Mouse (Mus musculus) kidney, embryonic 16.5 days (tissue): ENCODE results near the gene Spc25. TPM values are rescaled to one million over a fixed set of nuclear protein-coding genes. Genes with fewer than 3 reads are reported as not detected.

ENCODE experiments used
- ATAC-seq: fragments of 200-750 bp; cut with Nextera tagmentation; 2 replicates; pipeline ENCODE4 v1.8.0; 2017; ENCODE audit warnings: moderate TSS enrichment; ENCODE audit not compliant: low FRiP score, low TSS enrichment
- H3K27ac ChIP-seq: fragments of 300-500 bp; sonication (generic); 2 replicates; pipeline ENCODE4 v1.5.1; 2014; ENCODE audit warnings: low read length
- H3K27me3 ChIP-seq: fragments of 300-500 bp; sonication (generic); 2 replicates; pipeline ENCODE4 v1.6.1; 2014; ENCODE audit warnings: low read length, control low read depth, mixed read lengths; ENCODE audit not compliant: insufficient read depth
- H3K36me3 ChIP-seq: fragments of 300-500 bp; sonication (generic); 2 replicates; pipeline ENCODE4 v1.6.1; 2014; ENCODE audit warnings: low read length, control low read depth, mixed read lengths; ENCODE audit not compliant: insufficient read depth
- H3K4me1 ChIP-seq: fragments of 300-500 bp; sonication (generic); 2 replicates; pipeline ENCODE4 v1.6.1; 2014; ENCODE audit warnings: low read length, control low read depth, mixed read lengths; ENCODE audit not compliant: insufficient read depth
- H3K4me2 ChIP-seq: fragments of 300-500 bp; sonication (generic); replicated peaks from 2 replicates; pipeline ENCODE4 v1.6.1; 2014; ENCODE audit warnings: low read depth, low read length
- H3K4me3 ChIP-seq: fragments of 300-500 bp; sonication (generic); 2 replicates; pipeline ENCODE4 v1.5.1; 2014; ENCODE audit warnings: mild to moderate bottlenecking, low read length
- H3K9ac ChIP-seq: fragments of 300-500 bp; sonication (generic); replicated peaks from 2 replicates; pipeline ENCODE4 v1.6.1; 2014; ENCODE audit warnings: low read length
- H3K9me3 ChIP-seq: fragments of 300-500 bp; sonication (generic); 2 replicates; pipeline ENCODE4 v1.6.1; 2016; ENCODE audit warnings: low read length, control low read depth
- WGBS: fragments of 180-500 bp; shearing (Covaris S2); extraction: QIAGEN DNeasy Blood & Tissue Kit; methylation state at CpG from one replicate; pipeline ENCODE4 v1.1.7; 2014; 5-methylcytosine and 5-hydroxymethylcytosine counted together
- polyA plus RNA-seq: library from polyadenylated mRNA; unstranded; fragments of >200 nt; fragmentation: Nextera tagmentation; extraction: Ambion mirVana; gene quantifications from 2 replicates; pipeline ENCODE4 v1.2.1, GENCODE M21; 2015

The Spc25 gene
- polyA plus RNA-seq, 1 experiment from 2014 or later = 241 TPM

DNA sequence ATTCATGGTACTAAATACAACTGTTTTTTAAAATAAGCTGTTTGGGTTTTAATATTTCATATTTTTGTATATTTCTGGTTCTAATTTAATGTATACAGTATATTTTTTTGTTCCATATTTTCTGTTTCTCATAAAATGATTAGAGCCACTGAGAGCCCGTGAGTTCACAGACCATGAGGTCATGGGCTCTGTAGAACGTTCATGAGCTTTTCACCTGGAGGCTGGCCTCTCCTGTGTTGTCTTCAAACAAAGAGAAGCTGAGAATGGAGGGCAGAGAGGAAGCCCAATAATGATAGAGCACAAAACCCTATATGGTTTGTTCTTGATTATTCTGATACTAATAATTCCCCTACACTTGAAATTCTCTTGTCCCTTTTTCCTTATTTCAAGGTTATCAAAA lies 18.7 kb upstream of the Spc25 start:
- Histone ChIP-seq H3K27ac (no peak overlapping the region), H3K4me2 (no peak overlapping the region), H3K4me1 (no peaks in the 10 kb centered on the region), H3K27me3 (no peaks in the 10 kb centered on the region), H3K9me3 (no peaks in the 10 kb centered on the region), H3K9ac (no peak overlapping the region), H3K36me3 (no peaks in the 10 kb centered on the region), H3K4me3 (no peak overlapping the region)
- 70% methylated on average over 2 of the region's 2 CpGs for WGBS
- ATAC-seq = no peak

DNA sequence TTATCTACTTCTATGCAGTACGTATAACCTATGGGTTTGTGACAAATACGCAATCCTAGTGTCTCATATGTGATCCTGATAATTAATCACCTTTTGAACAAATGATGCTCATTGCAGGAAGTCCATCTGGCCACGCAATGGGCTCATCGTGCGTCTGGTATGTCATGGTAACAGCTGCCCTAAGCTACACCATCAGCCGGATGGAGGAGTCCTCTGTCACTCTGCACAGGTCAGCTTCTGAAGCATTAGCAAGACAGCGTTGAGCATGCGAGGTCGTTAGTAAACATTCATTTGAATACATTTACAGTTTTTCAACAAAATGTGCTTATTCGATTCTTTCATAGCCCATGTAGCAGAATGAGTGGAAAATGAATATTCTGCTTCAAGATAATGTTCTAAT lies 16.8 kb upstream of the Spc25 start:
- Histone ChIP-seq H3K4me1 (no peaks in the 10 kb centered on the region), H3K27me3 (no peaks in the 10 kb centered on the region), H3K36me3 (no peaks in the 10 kb centered on the region), H3K4me3 (no peak overlapping the region), H3K9me3 (no peaks in the 10 kb centered on the region), H3K27ac (no peak overlapping the region), H3K4me2 (no peak overlapping the region), H3K9ac (no peak overlapping the region)
- no peak for ATAC-seq
- WGBS = 84% methylated on average over 10 of the region's 10 CpGs

- Histone ChIP-seq H3K4me2 (no peak overlapping the region), H3K9me3 (no peaks in the 10 kb centered on the region), H3K4me1 (no peaks in the 10 kb centered on the region), H3K27me3 (no peaks in the 10 kb centered on the region), H3K4me3 (no peak overlapping the region), H3K36me3 (no peaks in the 10 kb centered on the region), H3K27ac (no peak overlapping the region), H3K9ac (no peak overlapping the region)
- no peak for ATAC-seq
- WGBS = 65% methylated on average over 5 of the region's 5 CpGs
Observed at GRCm38 (mm10) chr2:69221868-69222416, 15.9 kb upstream of the Spc25 start.

DNA sequence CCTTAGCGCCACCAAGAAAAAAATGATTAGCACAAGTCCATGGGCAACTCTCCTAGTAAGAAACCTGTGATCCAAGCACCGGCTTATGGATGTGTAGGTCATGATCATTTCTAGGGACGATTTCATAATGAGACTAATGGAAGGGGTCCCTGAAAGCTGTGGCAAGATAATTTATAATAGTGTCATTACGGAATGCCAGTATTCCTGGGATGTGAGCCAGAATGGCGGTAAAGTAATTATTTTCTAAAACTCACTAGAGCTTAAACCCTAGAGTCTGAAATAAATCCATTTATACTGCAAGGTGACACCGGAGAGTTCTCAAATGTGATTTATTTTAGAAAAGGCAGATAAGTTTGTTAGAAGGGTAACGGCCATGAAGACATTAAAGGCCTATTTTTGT lies 9.2 kb upstream of the Spc25 start:
- H3K27me3 ChIP-seq = no peaks in the 10 kb centered on the region
- H3K4me3 ChIP-seq = no peak overlapping the region
- H3K4me1 ChIP-seq = peaks cover 16% of the 10 kb centered on the region
- no peak overlapping the region for H3K4me2 ChIP-seq
- no peaks in the 10 kb centered on the region for H3K9me3 ChIP-seq
- 25% methylated on average over 7 of the region's 7 CpGs for WGBS
- H3K27ac ChIP-seq = peak overlapping the region; percentile 56; the same call in 1 of the 2 replicates
- peak; percentile 46; the same call in 1 of the 2 replicates for ATAC-seq
- H3K36me3 ChIP-seq = no peaks in the 10 kb centered on the region
- H3K9ac ChIP-seq = no peak overlapping the region

DNA sequence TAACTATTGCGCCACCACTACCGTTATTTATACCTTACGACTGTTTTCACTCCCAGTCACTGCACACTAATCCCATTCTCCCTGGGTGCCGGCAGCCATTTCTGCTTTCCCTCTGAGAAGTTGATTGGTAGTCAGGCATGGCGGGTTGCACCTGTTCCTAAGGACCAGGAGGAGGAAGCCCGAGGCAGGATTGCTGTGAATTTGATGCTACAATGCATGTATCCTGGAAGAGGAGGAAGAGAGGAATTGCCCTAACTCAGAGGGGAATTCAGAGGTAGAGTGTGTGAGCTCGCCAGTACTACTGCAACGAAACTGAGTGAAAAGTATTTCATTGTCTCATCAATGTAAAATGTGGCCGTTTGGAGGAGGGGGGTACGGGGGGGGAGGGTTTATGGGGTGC lies 6.7 kb upstream of the Spc25 start:
- no peak for ATAC-seq
- H3K27me3 ChIP-seq = no peaks in the 10 kb centered on the region
- no peaks in the 10 kb centered on the region for H3K9me3 ChIP-seq
- no peak overlapping the region for H3K27ac ChIP-seq
- H3K9ac ChIP-seq = no peak overlapping the region
- H3K4me2 ChIP-seq = no peak overlapping the region
- H3K4me1 ChIP-seq = peaks cover 16% of the 10 kb centered on the region
- H3K36me3 ChIP-seq = no peaks in the 10 kb centered on the region
- no peak overlapping the region for H3K4me3 ChIP-seq
- 75% methylated on average over 10 of the region's 10 CpGs for WGBS

DNA sequence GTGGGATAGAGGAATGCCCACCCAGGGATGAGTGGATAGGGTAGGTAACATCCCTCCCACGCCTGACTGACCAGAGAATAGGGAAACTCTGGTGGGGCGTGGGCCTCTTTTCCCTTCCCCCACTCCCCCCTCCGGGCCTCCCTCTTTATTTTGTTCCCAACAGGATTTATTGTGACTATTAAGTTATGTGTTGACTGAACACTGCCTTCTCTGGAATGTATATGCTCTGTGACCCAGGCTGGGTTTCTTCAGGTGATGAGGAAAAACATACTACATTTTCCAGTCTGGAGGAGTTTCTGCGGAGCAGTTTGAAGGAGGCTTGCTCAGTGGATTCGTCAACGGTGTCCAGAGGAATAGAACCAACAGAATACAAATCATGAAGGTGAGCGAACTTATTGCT lies 4.8 kb upstream of the Spc25 start, which contains the start of gene G6pc2:
G6pc2 (plus strand) TSS at position 301 of the 400 bp plus-strand sequence.
- peak within 1 kb of the TSS; percentile 50; the same call in 1 of the 2 replicates for H3K27ac ChIP-seq

DNA sequence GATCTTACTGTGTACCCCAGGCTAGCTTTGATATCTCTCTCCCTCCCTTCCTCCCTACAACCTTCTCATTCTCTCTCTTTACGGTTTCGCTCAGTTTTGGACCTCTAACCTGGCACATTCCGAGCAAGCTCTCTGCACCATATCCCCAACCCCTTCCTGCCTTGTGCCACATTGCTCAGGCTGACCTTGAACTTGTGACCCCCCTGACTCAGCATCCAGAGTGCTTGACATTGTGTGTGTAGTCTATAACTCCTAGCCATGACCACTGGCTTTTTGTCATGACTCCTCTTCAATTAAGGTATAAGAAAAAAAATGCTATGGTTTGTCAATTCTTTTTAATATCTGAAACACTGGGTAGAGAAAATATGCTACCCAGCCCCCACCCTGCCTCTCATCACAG lies 3.7 kb upstream of the Spc25 start:
- Histone ChIP-seq H3K9me3 (no peaks in the 10 kb centered on the region), H3K9ac (no peak overlapping the region), H3K4me1 (peaks cover 10% of the 10 kb centered on the region), H3K4me2 (no peak overlapping the region), H3K4me3 (no peak overlapping the region), H3K27me3 (no peaks in the 10 kb centered on the region), H3K36me3 (no peaks in the 10 kb centered on the region), H3K27ac (no peak overlapping the region; the same call in 1 of the 2 replicates)
- WGBS = 80% methylated on average over 3 of the region's 3 CpGs
- ATAC-seq = no peak

More for the DNA sequence above, 4.8 kb upstream of the Spc25 start, which contains the start of gene G6pc2:
- 31% methylated on average over 7 of the region's 7 CpGs for WGBS
- Histone ChIP-seq H3K36me3 (no peaks in the 10 kb centered on the region), H3K9ac (no peak within 1 kb of the TSS), H3K4me2 (no peak within 1 kb of the TSS), H3K9me3 (no peaks in the 10 kb centered on the region), H3K27me3 (no peaks in the 10 kb centered on the region), H3K4me1 (peaks cover 14% of the 10 kb centered on the region), H3K4me3 (no peak within 1 kb of the TSS)
- no peak for ATAC-seq

GRCm38 (mm10) chr2:69206523-69206922 lies 529 bp upstream of the Spc25 start:
- peaks cover 17% of the 10 kb centered on the region for H3K4me1 ChIP-seq
- H3K9me3 ChIP-seq = no peaks in the 10 kb centered on the region
- H3K4me3 ChIP-seq = peak overlapping the region; percentile 11; the same call in 1 of the 2 replicates
- no peak overlapping the region for H3K27ac ChIP-seq
- ATAC-seq = no peak
- H3K27me3 ChIP-seq = no peaks in the 10 kb centered on the region
- WGBS = 20% methylated on average over 7 of the region's 7 CpGs
- H3K36me3 ChIP-seq = peaks cover 10% of the 10 kb centered on the region
- no peak overlapping the region; the same call in 1 of the 2 replicates for H3K9ac ChIP-seq
- peak overlapping the region; percentile 39 for H3K4me2 ChIP-seq

GRCm38 (mm10) chr2:69205185-69205584 lies 809 bp downstream of the Spc25 start:
- Histone ChIP-seq H3K9ac (peak overlapping the region; percentile 89), H3K4me3 (peak overlapping the region; percentile 93), H3K27ac (peak overlapping the region; percentile 93), H3K36me3 (peaks cover 18% of the 10 kb centered on the region), H3K4me1 (peaks cover 14% of the 10 kb centered on the region), H3K4me2 (peak overlapping the region; percentile 59), H3K9me3 (no peaks in the 10 kb centered on the region), H3K27me3 (no peaks in the 10 kb centered on the region)
- WGBS = 14% methylated on average over 6 of the region's 6 CpGs
- ATAC-seq = no peak

- Histone ChIP-seq H3K9me3 (0 out of 2 replicates have a peak, but pooled peaks cover 5% of the 10 kb centered on the region), H3K4me3 (no peak overlapping the region), H3K27me3 (no peaks in the 10 kb centered on the region), H3K36me3 (peaks cover 44% of the 10 kb centered on the region), H3K4me2 (no peak overlapping the region), H3K9ac (no peak overlapping the region), H3K27ac (no peak overlapping the region), H3K4me1 (no peaks in the 10 kb centered on the region)
- WGBS = 92% methylated on average over 5 of the region's 5 CpGs
- ATAC-seq = no peak
Observed at GRCm38 (mm10) chr2:69193555-69193954, 12.4 kb downstream of the Spc25 start.
